Mouse (Mus musculus): ENCODE results near the gene Prim2. TPM values are rescaled to one million over a fixed set of nuclear protein-coding genes. Genes with fewer than 3 reads are reported as not detected.
"Not testable (repeated sequence)": the region's sequence is repeated elsewhere in the genome, so short reads cannot be mapped to it uniquely, and the experiment has no call there.

Prim2 gene
- polyA plus RNA-seq, 1 experiment from 2014 or later = 21.0 TPM

DNA sequence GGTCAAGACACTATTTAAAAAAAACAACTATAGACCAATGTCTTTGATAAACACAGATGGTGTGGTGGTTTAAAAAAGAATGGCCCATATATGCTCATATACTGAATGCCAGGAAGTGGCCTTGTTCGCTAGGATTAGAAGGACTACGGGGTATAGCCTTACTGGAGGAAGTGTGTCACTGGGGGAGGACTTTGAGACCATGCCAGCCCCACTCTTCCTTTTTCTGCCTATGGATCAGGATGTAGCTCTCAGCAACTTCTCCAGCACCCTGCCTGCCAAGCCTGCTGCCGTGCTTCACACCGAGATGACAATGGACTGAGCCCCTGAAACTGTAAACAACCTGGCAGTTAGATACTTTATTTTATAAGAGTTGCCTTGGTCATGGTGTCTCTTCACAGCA lies 45.2 kb downstream of the Prim2 start:
- Histone ChIP-seq H3K4me2 (no peak overlapping the region), H3K9ac (no peak overlapping the region), H3K4me1 (no peaks in the 10 kb centered on the region), H3K27me3 (replicated peaks) (no peaks in the 10 kb centered on the region), H3K36me3 (replicated peaks) (no peaks in the 10 kb centered on the region), H3K9me3 (no peaks in the 10 kb centered on the region), H3K4me3 (no peak overlapping the region), H3K27ac (no peak overlapping the region)
- ATAC-seq (replicated peaks) = no peak
- 95% methylated on average over 4 of the region's 4 CpGs for WGBS

DNA sequence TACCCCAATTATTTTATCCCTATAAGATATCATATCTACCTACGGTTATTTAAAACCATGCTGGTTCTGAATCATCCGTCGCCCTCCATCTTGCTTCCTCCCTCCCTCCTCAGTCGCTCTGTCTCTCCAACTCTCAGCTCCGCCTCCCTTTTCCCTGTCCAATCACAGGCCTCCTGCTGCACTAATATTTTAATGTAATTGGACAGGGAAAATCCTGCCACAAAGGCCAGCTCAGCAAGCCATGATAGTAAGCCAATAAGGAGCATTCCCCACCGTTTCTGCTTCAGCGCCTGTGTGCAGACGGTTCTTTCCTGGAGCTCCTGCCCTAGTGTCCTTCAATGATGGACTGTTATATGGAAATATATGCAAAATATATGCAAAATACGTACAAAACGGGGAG lies 47.8 kb downstream of the Prim2 start:
- Histone ChIP-seq H3K27ac (no peak overlapping the region), H3K9ac (no peak overlapping the region), H3K36me3 (replicated peaks) (no peaks in the 10 kb centered on the region), H3K4me2 (no peak overlapping the region), H3K4me3 (no peak overlapping the region), H3K27me3 (replicated peaks) (no peaks in the 10 kb centered on the region), H3K9me3 (no peaks in the 10 kb centered on the region), H3K4me1 (no peaks in the 10 kb centered on the region)
- WGBS = 87% methylated on average over 10 of the region's 10 CpGs
- no peak for ATAC-seq (replicated peaks)

DNA sequence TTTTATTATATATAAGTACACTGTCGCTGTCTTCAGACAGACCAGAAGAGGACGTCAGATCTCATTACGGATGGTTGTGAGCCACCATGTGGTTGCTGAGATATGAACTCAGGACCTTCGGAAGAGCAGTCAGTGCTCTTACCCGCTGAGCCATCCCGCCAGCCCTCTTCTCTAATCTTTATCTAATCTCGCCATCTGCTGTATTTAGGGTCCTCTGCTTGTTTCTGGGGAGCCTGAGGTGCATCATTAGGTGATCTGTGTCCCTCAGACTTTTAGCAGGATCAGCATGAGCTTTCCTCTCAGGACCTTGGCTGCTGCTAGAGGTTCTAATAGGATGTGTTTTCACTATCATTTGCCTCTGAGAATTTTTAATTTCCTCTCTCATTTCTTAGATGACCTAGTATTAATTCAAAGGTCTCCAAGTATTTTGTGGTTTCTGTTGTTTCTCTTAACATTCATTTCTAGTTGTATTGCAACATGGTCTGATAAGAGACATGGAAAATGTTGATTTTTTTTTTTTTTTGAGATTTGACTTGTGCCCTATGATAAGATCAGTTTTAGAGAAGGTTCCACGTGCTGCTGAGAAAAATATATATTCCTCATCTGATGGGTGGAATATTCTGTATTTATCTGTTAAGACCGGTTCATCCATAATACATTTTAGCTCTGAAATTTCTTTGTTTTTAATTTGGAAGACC lies 49.4 kb downstream of the Prim2 start:
- Histone ChIP-seq H3K27ac (no peak overlapping the region), H3K4me2 (no peak overlapping the region), H3K27me3 (replicated peaks) (no peaks in the 10 kb centered on the region), H3K4me1 (no peaks in the 10 kb centered on the region), H3K36me3 (replicated peaks) (no peaks in the 10 kb centered on the region), H3K4me3 (no peak overlapping the region), H3K9ac (no peak overlapping the region), H3K9me3 (no peaks in the 10 kb centered on the region)
- WGBS = 93% methylated on average over 9 of the region's 9 CpGs
- no peak for ATAC-seq (replicated peaks)

DNA sequence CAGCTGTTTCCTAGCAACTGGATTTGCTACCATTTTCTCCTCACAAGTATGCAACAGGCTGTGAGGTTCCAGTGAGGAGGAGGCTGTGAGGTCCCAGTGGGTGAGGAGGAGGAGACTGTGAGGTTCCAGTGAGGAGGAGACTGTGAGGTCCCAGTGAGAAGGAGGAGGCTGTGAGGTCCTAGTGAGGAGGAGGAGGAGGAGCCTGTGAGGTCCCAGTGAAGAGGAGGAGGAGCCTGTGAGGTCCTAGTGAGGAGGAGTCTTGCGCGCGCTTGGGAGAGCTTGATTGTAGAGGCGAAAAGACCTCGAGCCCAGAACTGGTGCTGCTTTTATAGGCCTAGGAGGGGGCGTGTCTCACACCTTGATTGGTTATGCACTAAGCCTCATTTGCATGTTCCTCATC lies 53.0 kb downstream of the Prim2 start:
- not testable (repeated sequence) for H3K4me1 ChIP-seq; H3K4me3 ChIP-seq; H3K27me3 ChIP-seq (replicated peaks); H3K9me3 ChIP-seq; H3K4me2 ChIP-seq; ATAC-seq (replicated peaks); H3K36me3 ChIP-seq (replicated peaks); H3K27ac ChIP-seq; H3K9ac ChIP-seq
- WGBS = 93% methylated on average over 6 of the region's 6 CpGs

DNA sequence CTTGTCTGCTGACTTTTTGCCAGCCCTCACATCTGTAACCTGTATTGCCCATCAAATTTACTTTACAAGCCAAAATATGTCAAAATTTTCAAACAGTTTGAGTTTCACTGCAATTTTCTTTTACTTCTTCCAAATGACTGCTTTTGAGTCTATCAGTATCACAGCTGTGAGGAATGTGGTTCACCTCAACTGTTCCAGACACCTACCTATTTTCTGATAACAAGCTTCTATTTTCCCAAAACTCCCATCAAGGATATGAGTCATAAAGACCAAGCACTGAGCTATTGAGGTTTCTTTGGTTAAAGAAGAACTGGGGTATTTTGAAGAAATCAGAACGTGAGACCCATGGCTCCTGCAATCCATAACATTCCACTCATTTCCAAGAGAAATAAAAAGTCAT lies 57.5 kb downstream of the Prim2 start:
- no peak overlapping the region for H3K4me2 ChIP-seq
- ATAC-seq (replicated peaks) = no peak

DNA sequence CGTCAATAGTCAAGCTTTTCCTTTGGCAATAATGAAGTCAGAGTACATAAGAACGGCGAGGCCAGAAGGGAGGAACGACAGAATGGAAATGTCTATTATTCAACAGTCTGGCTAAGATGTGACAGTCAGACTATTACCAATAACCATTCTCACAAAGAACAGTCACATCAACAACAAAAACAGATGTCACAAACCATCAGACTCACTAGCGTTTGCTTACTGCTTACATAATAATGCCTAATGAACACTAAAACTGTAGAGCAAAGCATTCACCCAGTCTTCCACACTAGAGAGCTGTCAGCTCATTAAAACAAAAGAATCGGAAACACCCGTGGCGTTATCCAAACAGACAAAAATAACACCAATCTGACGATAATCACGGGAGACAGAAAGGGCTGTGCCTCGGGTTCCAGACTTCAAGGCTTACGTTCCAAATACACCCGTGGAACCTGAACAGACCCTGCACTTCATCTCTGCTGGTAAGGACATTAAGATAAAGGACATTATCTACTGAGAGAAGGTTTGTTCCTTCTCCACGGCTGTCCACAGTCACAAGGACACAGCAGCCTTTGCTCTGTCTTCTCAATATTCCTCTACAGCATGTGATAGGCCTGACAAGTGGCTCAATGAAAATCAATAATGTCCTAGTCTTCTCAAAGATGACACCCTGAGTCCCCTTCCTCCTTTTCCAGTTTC lies 59.4 kb downstream of the Prim2 start:
- Histone ChIP-seq H3K9me3 (no peaks in the 10 kb centered on the region), H3K27ac (peak overlapping the region; percentile 55), H3K4me2 (no peak overlapping the region), H3K4me3 (no peak overlapping the region), H3K9ac (no peak overlapping the region), H3K4me1 (peaks cover 18% of the 10 kb centered on the region), H3K27me3 (replicated peaks) (no peaks in the 10 kb centered on the region), H3K36me3 (replicated peaks) (no peaks in the 10 kb centered on the region)
- ATAC-seq (replicated peaks) = peak; percentile 62
- 39% methylated on average over 14 of the region's 14 CpGs for WGBS

More for the DNA sequence above, 57.5 kb downstream of the Prim2 start:
- Histone ChIP-seq H3K9me3 (no peaks in the 10 kb centered on the region), H3K9ac (no peak overlapping the region), H3K36me3 (replicated peaks) (no peaks in the 10 kb centered on the region), H3K4me3 (no peak overlapping the region), H3K27me3 (replicated peaks) (no peaks in the 10 kb centered on the region), H3K4me1 (peaks cover 18% of the 10 kb centered on the region), H3K27ac (no peak overlapping the region)
- WGBS = 89% methylated on average over 1 of the region's 1 CpGs

DNA sequence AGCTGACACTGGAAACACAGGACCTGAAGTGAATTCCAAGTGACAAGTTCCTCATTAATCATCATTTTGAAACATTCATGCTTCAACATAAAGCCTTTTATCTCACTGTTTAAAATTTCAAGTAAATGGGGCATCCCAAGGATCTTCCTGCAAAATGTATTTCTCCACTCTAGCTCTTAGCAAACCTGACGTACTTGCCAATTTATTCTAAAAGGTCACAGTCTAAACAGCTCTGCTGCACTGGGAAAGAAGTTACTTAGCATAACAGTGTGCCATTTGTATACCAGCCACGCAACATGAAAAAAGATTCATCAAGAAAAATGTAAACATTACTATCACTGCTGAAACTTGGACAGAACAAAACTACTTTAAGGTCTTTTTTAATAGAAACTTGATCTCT lies 61.5 kb downstream of the Prim2 start:
- Histone ChIP-seq H3K4me3 (no peak overlapping the region), H3K4me1 (peaks cover 18% of the 10 kb centered on the region), H3K36me3 (replicated peaks) (no peaks in the 10 kb centered on the region), H3K27me3 (replicated peaks) (no peaks in the 10 kb centered on the region), H3K9me3 (no peaks in the 10 kb centered on the region), H3K27ac (no peak overlapping the region), H3K4me2 (no peak overlapping the region), H3K9ac (no peak overlapping the region)
- WGBS = 38% methylated on average over 2 of the region's 2 CpGs
- ATAC-seq (replicated peaks) = peak; percentile 62

DNA sequence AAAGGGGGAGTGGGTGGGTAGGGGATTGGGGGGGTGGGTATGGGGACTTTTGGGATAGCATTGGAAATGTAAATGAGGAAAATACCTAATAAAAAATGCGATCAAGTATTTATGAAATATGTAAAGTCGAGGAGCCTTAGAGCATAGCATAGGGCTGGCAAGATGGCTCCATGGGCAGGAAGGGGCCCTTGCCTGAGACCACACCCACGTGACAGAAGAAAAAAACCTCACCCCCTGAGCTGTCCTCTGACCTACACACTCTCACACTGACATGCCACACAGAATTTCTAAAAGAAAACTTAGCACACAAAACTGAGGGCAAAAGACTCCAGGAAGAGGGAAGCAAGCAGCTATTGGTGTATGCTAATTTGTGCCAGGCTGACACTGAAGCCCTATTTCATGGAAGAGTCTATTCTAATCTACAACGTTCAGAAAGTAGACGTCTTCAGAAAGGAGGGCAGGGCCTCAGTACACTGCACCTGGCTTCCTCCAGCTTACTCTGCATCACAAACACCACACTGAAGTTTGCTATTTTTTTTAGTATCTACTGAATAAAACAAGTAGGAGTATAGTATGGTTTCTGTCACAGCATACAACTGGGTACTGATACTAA lies 65.4 kb downstream of the Prim2 start:
- Histone ChIP-seq H3K9ac (no peak overlapping the region), H3K4me1 (peaks cover 9% of the 10 kb centered on the region), H3K27me3 (replicated peaks) (no peaks in the 10 kb centered on the region), H3K9me3 (no peaks in the 10 kb centered on the region), H3K4me3 (no peak overlapping the region), H3K36me3 (replicated peaks) (no peaks in the 10 kb centered on the region), H3K4me2 (no peak overlapping the region), H3K27ac (no peak overlapping the region)
- 83% methylated on average over 5 of the region's 5 CpGs for WGBS
- no peak for ATAC-seq (replicated peaks)

DNA sequence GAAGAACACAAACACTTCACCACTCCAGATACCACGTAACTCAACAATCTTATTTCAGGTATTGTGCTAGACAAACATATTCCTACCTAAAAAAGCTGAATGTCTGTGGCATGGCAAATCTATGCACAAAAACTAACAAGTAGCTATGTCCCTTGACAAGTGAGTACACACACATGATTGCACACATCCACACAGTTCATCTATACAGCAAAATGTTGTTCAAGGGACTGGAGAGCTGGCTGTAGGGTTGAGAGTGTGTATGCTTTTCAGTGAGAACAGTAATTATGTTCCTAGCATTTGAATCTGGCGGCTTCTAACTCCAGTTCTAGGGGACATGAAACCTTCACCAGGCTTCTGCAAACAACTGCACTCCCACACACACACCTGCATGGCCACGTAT lies 69.9 kb downstream of the Prim2 start:
- no peak overlapping the region for H3K9ac ChIP-seq
- H3K4me2 ChIP-seq = no peak overlapping the region
- no peaks in the 10 kb centered on the region for H3K27me3 ChIP-seq (replicated peaks)
- WGBS = 95% methylated on average over 3 of the region's 3 CpGs
- H3K9me3 ChIP-seq = no peaks in the 10 kb centered on the region
- no peak for ATAC-seq (replicated peaks)
- H3K4me1 ChIP-seq = no peaks in the 10 kb centered on the region
- no peaks in the 10 kb centered on the region for H3K36me3 ChIP-seq (replicated peaks)
- H3K27ac ChIP-seq = no peak overlapping the region
- H3K4me3 ChIP-seq = no peak overlapping the region

DNA sequence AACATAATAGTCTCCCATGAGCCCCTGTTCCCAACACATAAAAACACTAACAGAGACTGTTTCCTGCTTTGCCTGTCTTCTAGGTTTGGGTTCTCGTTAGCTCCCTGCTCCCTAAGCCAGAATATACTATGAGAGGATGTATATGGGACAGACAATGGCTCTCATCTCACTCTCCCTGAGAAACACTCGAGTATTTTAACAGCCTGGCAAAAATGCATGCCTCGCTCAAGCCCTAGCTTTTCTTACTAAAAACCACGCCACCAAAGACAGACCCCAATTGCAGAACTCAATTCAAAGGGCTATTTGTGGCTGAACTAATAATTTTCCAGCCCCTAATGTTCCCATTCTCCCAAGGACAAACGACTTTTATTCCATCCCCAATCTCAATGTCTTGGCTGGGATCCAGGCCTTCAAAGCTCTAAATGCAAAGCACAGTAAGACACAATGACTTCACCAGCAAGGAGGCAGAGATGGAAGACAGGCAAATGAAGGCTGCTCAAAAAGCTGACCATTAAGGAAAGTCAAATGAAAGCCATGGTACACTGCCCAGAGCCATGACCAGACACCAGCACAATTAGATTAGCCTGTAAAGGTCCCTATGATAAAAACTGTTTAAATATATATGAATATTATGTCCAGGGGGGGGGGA lies 70.5 kb downstream of the Prim2 start:
- Histone ChIP-seq H3K36me3 (replicated peaks) (no peaks in the 10 kb centered on the region), H3K4me3 (no peak overlapping the region), H3K9me3 (no peaks in the 10 kb centered on the region), H3K27ac (no peak overlapping the region), H3K9ac (no peak overlapping the region), H3K4me1 (no peaks in the 10 kb centered on the region), H3K27me3 (replicated peaks) (no peaks in the 10 kb centered on the region), H3K4me2 (no peak overlapping the region)
- ATAC-seq (replicated peaks) = no peak
- WGBS = 62% methylated on average over 5 of the region's 5 CpGs

DNA sequence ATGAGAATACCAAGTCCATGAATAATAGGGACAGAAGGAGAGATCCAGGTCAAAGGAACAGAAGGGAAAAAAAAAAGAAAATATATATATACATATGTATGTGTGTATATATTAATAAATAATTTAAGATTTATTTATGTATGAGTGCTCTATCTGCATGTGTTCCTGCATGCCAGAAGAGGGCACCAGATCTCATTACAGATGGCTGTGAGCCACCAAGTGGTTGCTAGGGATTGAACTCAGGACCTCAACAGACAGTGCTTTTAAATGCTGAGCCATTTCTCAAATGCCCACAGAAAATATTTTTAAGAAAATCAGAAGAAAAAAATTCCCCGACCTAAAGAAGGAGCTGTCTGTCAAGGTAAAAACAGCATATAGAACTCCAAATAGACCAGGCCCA lies 72.6 kb downstream of the Prim2 start:
- no peaks in the 10 kb centered on the region for H3K36me3 ChIP-seq (replicated peaks)
- no peak overlapping the region for H3K27ac ChIP-seq
- no peak overlapping the region for H3K4me2 ChIP-seq
- no peak overlapping the region for H3K4me3 ChIP-seq
- H3K9ac ChIP-seq = no peak overlapping the region
- no peaks in the 10 kb centered on the region for H3K4me1 ChIP-seq
- ATAC-seq (replicated peaks) = no peak
- no peaks in the 10 kb centered on the region for H3K27me3 ChIP-seq (replicated peaks)
- 97% methylated on average over 1 of the region's 1 CpGs for WGBS
- no peaks in the 10 kb centered on the region for H3K9me3 ChIP-seq

DNA sequence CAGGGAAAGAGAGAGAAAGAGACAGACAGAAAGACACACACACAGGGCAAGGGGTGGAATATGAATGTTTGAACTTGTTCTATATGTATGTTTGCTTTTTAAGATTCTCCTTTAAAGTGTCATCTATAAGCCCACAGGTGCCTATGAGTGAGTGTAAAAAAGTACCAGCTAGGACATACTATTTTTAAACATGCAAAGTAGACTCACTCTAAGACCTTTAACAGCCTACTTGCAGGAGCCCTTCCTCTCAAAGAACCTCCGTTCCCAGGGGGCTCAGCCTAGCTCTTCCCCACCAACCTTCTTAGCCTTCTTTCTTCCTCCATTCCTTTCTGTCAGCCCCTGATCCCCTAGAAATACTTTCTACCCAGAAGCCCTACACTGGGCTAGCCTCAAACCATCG lies 73.7 kb downstream of the Prim2 start:
- no peak for ATAC-seq (replicated peaks)
- Histone ChIP-seq H3K9me3 (no peaks in the 10 kb centered on the region), H3K36me3 (replicated peaks) (no peaks in the 10 kb centered on the region), H3K27ac (no peak overlapping the region), H3K27me3 (replicated peaks) (no peaks in the 10 kb centered on the region), H3K4me1 (no peaks in the 10 kb centered on the region), H3K9ac (no peak overlapping the region), H3K4me3 (no peak overlapping the region), H3K4me2 (no peak overlapping the region)
- WGBS = 76% methylated on average over 2 of the region's 2 CpGs
